Mouse (Mus musculus) spleen, adult 2 months (tissue): ENCODE results near the gene AL607142.1.

Experiments
- CTCF ChIP-seq: fragments of 200-500 bp; IDR thresholded peaks from 2 replicates; pipeline ENCODE4 v1.5.1; 2011; ENCODE audit warnings: mild to moderate bottlenecking, inconsistent platforms; ENCODE audit not compliant: insufficient read depth, insufficient read length, insufficient replicate concordance; ENCODE audit errors: extremely low read depth
- POLR2A ChIP-seq: fragments of 200-500 bp; IDR thresholded peaks from 2 replicates; pipeline ENCODE4 v1.6.1; 2011; ENCODE audit warnings: low read depth, low read length, inconsistent platforms

DNA sequence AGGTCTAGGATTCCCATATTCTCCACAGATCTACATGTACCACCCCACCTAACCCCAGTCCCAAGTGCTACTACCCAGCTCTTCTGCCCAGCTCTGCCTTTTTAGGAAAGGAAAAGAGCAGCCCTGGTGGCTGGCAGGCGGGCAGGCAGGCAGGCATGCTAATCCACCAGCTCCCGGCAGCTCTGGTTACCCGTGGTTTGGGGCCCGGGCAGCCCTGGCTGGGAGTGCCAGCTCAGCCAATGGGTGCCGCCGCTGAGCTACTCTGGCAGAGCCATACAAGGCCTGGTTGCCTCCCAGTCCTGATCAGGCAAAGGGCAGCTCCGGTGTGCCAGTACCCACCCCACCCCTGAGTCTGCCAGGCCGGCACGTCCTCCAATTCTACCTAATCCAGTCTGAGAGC is 78.1 kb downstream of the AL607142.1 start:
- TF ChIP-seq CTCF, result no peak
- no peak for TF ChIP-seq POLR2A
